Mouse (Mus musculus) heart, embryonic 16.5 days (tissue): ENCODE results near the gene Ror1. TPM values are rescaled to one million over a fixed set of nuclear protein-coding genes. Genes with fewer than 3 reads are reported as not detected.

Experiments used
- ATAC-seq: fragments of 200-750 bp; cut with Nextera tagmentation; replicated peaks from 2 replicates; pipeline ENCODE4 v1.8.0; 2017; ENCODE audit warnings: moderate number of reproducible peaks; ENCODE audit not compliant: insufficient read depth, low FRiP score; ENCODE audit errors: extremely low read depth
- H3K27ac ChIP-seq: fragments of 300-500 bp; sonication (generic); 2 replicates; pipeline ENCODE4 v1.5.1; 2014; ENCODE audit warnings: mild to moderate bottlenecking, low read length, control low read depth, moderate library complexity
- H3K27me3 ChIP-seq: fragments of 300-500 bp; sonication (generic); 2 replicates; pipeline ENCODE4 v1.6.1; 2014; ENCODE audit warnings: low read length, mixed read lengths; ENCODE audit not compliant: control insufficient read depth, insufficient read depth
- H3K36me3 ChIP-seq: fragments of 300-500 bp; sonication (generic); 2 replicates; pipeline ENCODE4 v1.6.1; 2014; ENCODE audit not compliant: control insufficient read depth, insufficient read depth
- H3K4me1 ChIP-seq: fragments of 300-500 bp; sonication (generic); 2 replicates; pipeline ENCODE4 v1.6.1; 2014; ENCODE audit warnings: low read length, mixed read lengths; ENCODE audit not compliant: control insufficient read depth, insufficient read depth
- H3K4me2 ChIP-seq: fragments of 300-500 bp; sonication (generic); 2 replicates; pipeline ENCODE4 v1.6.1; 2014; ENCODE audit warnings: low read depth, mild to moderate bottlenecking, control low read depth, low read length
- H3K4me3 ChIP-seq: fragments of 300-500 bp; sonication (generic); 2 replicates; pipeline ENCODE4 v1.5.1; 2014; ENCODE audit warnings: mild to moderate bottlenecking, control low read depth, low read length
- H3K9ac ChIP-seq: fragments of 300-500 bp; sonication (generic); 2 replicates; pipeline ENCODE4 v1.6.1; 2014; ENCODE audit warnings: low read length, control low read depth
- H3K9me3 ChIP-seq: fragments of 300-500 bp; sonication (generic); replicated peaks from 2 replicates; pipeline ENCODE4 v1.6.1; 2016; ENCODE audit warnings: low read length; ENCODE audit not compliant: control insufficient read depth
- WGBS: fragments of 180-500 bp; shearing (Covaris S2); extraction: QIAGEN DNeasy Blood & Tissue Kit; methylation state at CpG from one replicate; pipeline ENCODE4 v1.1.7; 2014; 5-methylcytosine and 5-hydroxymethylcytosine counted together
- polyA plus RNA-seq: library from polyadenylated mRNA; unstranded; fragments of >200 nt; fragmentation: Nextera tagmentation; extraction: Ambion mirVana; gene quantifications from 2 replicates; pipeline ENCODE4 v1.2.1, GENCODE M21; 2015

The Ror1 gene
- polyA plus RNA-seq, 1 experiment from 2014 or later = 10.7 TPM

GRCm38 (mm10) chr4:100401581-100402470, 306.2 kb downstream of the Ror1 start:
- no peaks in the 10 kb centered on the region for H3K9me3 ChIP-seq
- H3K27ac ChIP-seq = peak overlapping the region; percentile 50
- WGBS = 65% methylated on average over 14 of the region's 14 CpGs
- no peak overlapping the region for H3K4me3 ChIP-seq
- H3K36me3 ChIP-seq = no peaks in the 10 kb centered on the region
- peak overlapping the region; percentile 38; the same call in 1 of the 2 replicates for H3K9ac ChIP-seq
- H3K4me1 ChIP-seq = peaks cover 18% of the 10 kb centered on the region
- H3K27me3 ChIP-seq = no peaks in the 10 kb centered on the region
- H3K4me2 ChIP-seq = 0 out of 2 replicates have a peak overlapping the region, but pooled peaks have one; percentile 5
- ATAC-seq = peak; percentile 6; the same call in 1 of the 2 replicates

- peak overlapping the region; percentile 61 for H3K27ac ChIP-seq
- no peak overlapping the region for H3K9ac ChIP-seq
- H3K4me3 ChIP-seq = no peak overlapping the region
- whole genome bisulfite sequencing = 28% methylated on average over 9 of the region's 9 CpGs
- no peaks in the 10 kb centered on the region for H3K27me3 ChIP-seq
- no peak; the same call in 1 of the 2 replicates for ATAC-seq
- peaks cover 8% of the 10 kb centered on the region for H3K4me1 ChIP-seq
- H3K4me2 ChIP-seq = no peak overlapping the region
- H3K9me3 ChIP-seq = no peaks in the 10 kb centered on the region
- peaks cover 12% of the 10 kb centered on the region for H3K36me3 ChIP-seq
Measured at GRCm38 (mm10) chr4:100407261-100407874, 311.8 kb downstream of the Ror1 start.

- Histone ChIP-seq H3K4me3 (no peak overlapping the region), H3K36me3 (peaks cover 12% of the 10 kb centered on the region), H3K9me3 (no peaks in the 10 kb centered on the region), H3K27me3 (no peaks in the 10 kb centered on the region), H3K27ac (no peak overlapping the region), H3K9ac (no peak overlapping the region), H3K4me1 (peaks cover 8% of the 10 kb centered on the region), H3K4me2 (no peak overlapping the region)
- 63% methylated on average over 8 of the region's 8 CpGs for WGBS
- no peak for ATAC-seq
Measured at GRCm38 (mm10) chr4:100409521-100409920, 313.9 kb downstream of the Ror1 start.

- H3K36me3 ChIP-seq = peaks cover 12% of the 10 kb centered on the region
- ATAC-seq = no peak
Measured at GRCm38 (mm10) chr4:100411841-100412539, 316.4 kb downstream of the Ror1 start.

GRCm38 (mm10) chr4:100422756-100423155, 327.2 kb downstream of the Ror1 start:
- H3K9me3 ChIP-seq = no peaks in the 10 kb centered on the region
- WGBS = 34% methylated on average over 3 of the region's 3 CpGs
- ATAC-seq = no peak

More at GRCm38 (mm10) chr4:100411841-100412539, 316.4 kb downstream of the Ror1 start:
- Histone ChIP-seq H3K4me3 (no peak overlapping the region), H3K27ac (no peak overlapping the region), H3K4me2 (no peak overlapping the region), H3K9ac (no peak overlapping the region), H3K9me3 (no peaks in the 10 kb centered on the region), H3K4me1 (peaks cover 3% of the 10 kb centered on the region), H3K27me3 (no peaks in the 10 kb centered on the region)
- 74% methylated on average over 13 of the region's 13 CpGs for WGBS

GRCm38 (mm10) chr4:100426101-100426500, 330.5 kb downstream of the Ror1 start:
- H3K4me2 ChIP-seq = no peak overlapping the region
- H3K27me3 ChIP-seq = no peaks in the 10 kb centered on the region
- no peak overlapping the region for H3K9ac ChIP-seq
- no peaks in the 10 kb centered on the region for H3K36me3 ChIP-seq
- no peaks in the 10 kb centered on the region for H3K9me3 ChIP-seq
- no peaks in the 10 kb centered on the region for H3K4me1 ChIP-seq
- no peak overlapping the region for H3K27ac ChIP-seq
- H3K4me3 ChIP-seq = no peak overlapping the region
- 86% methylated on average over 1 of the region's 1 CpGs for WGBS
- ATAC-seq = no peak

More at GRCm38 (mm10) chr4:100422756-100423155, 327.2 kb downstream of the Ror1 start:
- Histone ChIP-seq H3K4me1 (no peaks in the 10 kb centered on the region), H3K9ac (no peak overlapping the region), H3K36me3 (no peaks in the 10 kb centered on the region), H3K4me2 (no peak overlapping the region), H3K27me3 (no peaks in the 10 kb centered on the region), H3K4me3 (no peak overlapping the region), H3K27ac (no peak overlapping the region)

- WGBS = 81% methylated on average over 2 of the region's 2 CpGs
- no peaks in the 10 kb centered on the region for H3K9me3 ChIP-seq
- H3K36me3 ChIP-seq = no peaks in the 10 kb centered on the region
Measured at GRCm38 (mm10) chr4:100429371-100429900, 333.8 kb downstream of the Ror1 start.

GRCm38 (mm10) chr4:100435281-100436168, 339.9 kb downstream of the Ror1 start:
- Histone ChIP-seq H3K36me3 (no peaks in the 10 kb centered on the region), H3K4me3 (no peak overlapping the region), H3K9ac (no peak overlapping the region), H3K4me2 (no peak overlapping the region), H3K4me1 (peaks cover 3% of the 10 kb centered on the region; the same call in 1 of the 2 replicates), H3K9me3 (no peaks in the 10 kb centered on the region), H3K27ac (no peak overlapping the region), H3K27me3 (no peaks in the 10 kb centered on the region)
- ATAC-seq = no peak
- 66% methylated on average over 8 of the region's 8 CpGs for WGBS

More at GRCm38 (mm10) chr4:100429371-100429900, 333.8 kb downstream of the Ror1 start:
- no peak for ATAC-seq
- no peaks in the 10 kb centered on the region for H3K27me3 ChIP-seq
- H3K9ac ChIP-seq = no peak overlapping the region
- H3K4me1 ChIP-seq = peaks cover 3% of the 10 kb centered on the region; the same call in 1 of the 2 replicates
- no peak overlapping the region for H3K27ac ChIP-seq
- no peak overlapping the region for H3K4me2 ChIP-seq
- H3K4me3 ChIP-seq = no peak overlapping the region
